Mouse (Mus musculus): ENCODE data around the gene Actrt2.

- peak; percentile 61 for TF ChIP-seq CTCF (IDR thresholded peaks at IDR 0.05; ENCODE audit: extremely low read depth, insufficient read depth, low read length)
- TF ChIP-seq POLR2A (IDR thresholded peaks at IDR 0.05; ENCODE audit: extremely low read depth, insufficient read depth, low read length): no peak
These were observed 6.9 kb upstream of the Actrt2 start for GRCm38 (mm10) chr4:154674541-154674940.
